Mouse (Mus musculus): ENCODE results near the gene Fhl5. TPM values are rescaled to one million over a fixed set of nuclear protein-coding genes. Genes with fewer than 3 reads are reported as not detected.

Fhl5 gene
- polyA plus RNA-seq, 1 experiment from 2014 or later = not detected

- H3K27me3 ChIP-seq = no peaks in the 10 kb centered on the region
- no peak overlapping the region for H3K27ac ChIP-seq
- H3K4me1 ChIP-seq = no peaks in the 10 kb centered on the region
- no peak overlapping the region for H3K9ac ChIP-seq
- no peaks in the 10 kb centered on the region for H3K9me3 ChIP-seq (replicated peaks)
- H3K4me3 ChIP-seq = no peak overlapping the region
- no peak overlapping the region for H3K4me2 ChIP-seq (replicated peaks)
- no peak for ATAC-seq (ENCODE audit: low FRiP score)
- no peaks in the 10 kb centered on the region for H3K36me3 ChIP-seq
These were observed 20.7 kb downstream of the Fhl5 start for GRCm38 (mm10) chr4:25221927-25222326.

DNA sequence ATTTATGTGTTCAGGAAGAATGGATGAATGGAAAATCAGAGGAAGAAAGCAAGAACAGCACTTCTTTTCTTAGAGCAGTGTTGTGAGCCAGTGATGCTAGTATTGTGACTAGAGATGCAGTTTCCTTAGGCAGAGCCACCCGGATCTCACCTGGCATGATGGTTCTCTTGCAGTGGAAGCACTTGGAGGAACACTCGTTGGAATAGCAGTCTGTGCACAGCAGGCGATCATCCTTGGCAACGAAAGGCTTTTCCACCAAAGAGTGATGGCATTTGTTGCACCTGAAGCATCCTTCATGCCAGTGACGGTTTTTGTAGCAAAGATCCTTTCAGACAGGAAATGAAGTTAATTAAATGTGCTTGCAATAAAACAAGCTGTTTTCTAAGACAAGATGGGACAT, 29.2 kb downstream of the Fhl5 start:
- H3K27ac ChIP-seq = no peak overlapping the region
- ATAC-seq (ENCODE audit: low FRiP score) = no peak
- H3K4me3 ChIP-seq = no peak overlapping the region
- H3K9ac ChIP-seq = no peak overlapping the region
- no peak overlapping the region for H3K4me2 ChIP-seq (replicated peaks)
- H3K27me3 ChIP-seq = no peaks in the 10 kb centered on the region
- H3K9me3 ChIP-seq (replicated peaks) = no peaks in the 10 kb centered on the region
- H3K36me3 ChIP-seq = no peaks in the 10 kb centered on the region
- 52% methylated on average over 5 of the region's 5 CpGs for WGBS
- no peaks in the 10 kb centered on the region for H3K4me1 ChIP-seq

DNA sequence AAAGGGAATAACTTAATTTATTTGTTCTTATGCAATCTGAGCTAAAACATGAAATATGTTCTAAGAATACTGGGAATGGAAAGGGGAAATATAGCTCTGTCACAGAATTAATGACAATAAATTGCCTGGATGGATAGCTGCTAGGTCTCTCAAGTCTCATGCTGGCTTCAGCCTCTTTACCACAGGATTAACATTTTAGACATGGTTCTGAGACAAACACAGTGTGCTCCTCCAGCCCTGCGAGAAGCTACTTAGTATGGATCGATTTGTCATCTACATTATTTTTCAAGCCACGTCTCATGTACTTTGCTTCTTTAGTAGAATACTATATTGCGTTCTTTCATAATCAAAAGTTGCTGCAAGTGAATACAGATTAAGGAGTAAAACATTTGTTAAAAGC, 36.5 kb downstream of the Fhl5 start:
- H3K9ac ChIP-seq = no peak overlapping the region
- no peak overlapping the region for H3K27ac ChIP-seq
- H3K4me2 ChIP-seq (replicated peaks) = no peak overlapping the region
- no peaks in the 10 kb centered on the region for H3K9me3 ChIP-seq (replicated peaks)
- 81% methylated on average over 4 of the region's 4 CpGs for WGBS
- H3K4me1 ChIP-seq = no peaks in the 10 kb centered on the region
- no peaks in the 10 kb centered on the region for H3K36me3 ChIP-seq
- H3K27me3 ChIP-seq = no peaks in the 10 kb centered on the region
- H3K4me3 ChIP-seq = no peak overlapping the region
- ATAC-seq (ENCODE audit: low FRiP score) = no peak

DNA sequence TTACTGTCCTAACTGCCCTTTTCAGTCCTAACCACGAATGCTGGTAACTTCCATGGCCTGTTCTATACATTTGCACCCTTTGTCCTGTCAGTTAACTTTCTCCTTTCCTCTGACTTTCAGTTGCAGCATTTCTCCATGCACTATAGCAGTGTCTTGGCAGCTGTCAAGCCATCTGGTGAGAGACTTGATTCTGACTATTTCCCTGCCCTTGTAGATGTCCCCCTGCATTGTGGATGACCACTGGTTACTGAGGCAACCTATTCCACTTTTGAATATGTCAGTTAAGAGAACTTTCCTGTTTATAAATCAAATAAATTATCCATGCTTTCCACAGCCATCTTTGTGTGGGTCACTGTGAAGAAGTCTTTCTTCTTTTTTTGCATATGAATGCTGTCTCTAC, 45.4 kb downstream of the Fhl5 start:
- 54% methylated on average over 1 of the region's 1 CpGs for WGBS
- no peak overlapping the region for H3K4me3 ChIP-seq
- H3K4me1 ChIP-seq = no peaks in the 10 kb centered on the region
- H3K9ac ChIP-seq = no peak overlapping the region
- H3K27me3 ChIP-seq = no peaks in the 10 kb centered on the region
- no peak overlapping the region for H3K4me2 ChIP-seq (replicated peaks)
- no peaks in the 10 kb centered on the region for H3K9me3 ChIP-seq (replicated peaks)
- H3K27ac ChIP-seq = no peak overlapping the region
- 0 out of 2 replicates have a peak, but pooled peaks have one; percentile 16 for ATAC-seq (ENCODE audit: low FRiP score)
- H3K36me3 ChIP-seq = no peaks in the 10 kb centered on the region

DNA sequence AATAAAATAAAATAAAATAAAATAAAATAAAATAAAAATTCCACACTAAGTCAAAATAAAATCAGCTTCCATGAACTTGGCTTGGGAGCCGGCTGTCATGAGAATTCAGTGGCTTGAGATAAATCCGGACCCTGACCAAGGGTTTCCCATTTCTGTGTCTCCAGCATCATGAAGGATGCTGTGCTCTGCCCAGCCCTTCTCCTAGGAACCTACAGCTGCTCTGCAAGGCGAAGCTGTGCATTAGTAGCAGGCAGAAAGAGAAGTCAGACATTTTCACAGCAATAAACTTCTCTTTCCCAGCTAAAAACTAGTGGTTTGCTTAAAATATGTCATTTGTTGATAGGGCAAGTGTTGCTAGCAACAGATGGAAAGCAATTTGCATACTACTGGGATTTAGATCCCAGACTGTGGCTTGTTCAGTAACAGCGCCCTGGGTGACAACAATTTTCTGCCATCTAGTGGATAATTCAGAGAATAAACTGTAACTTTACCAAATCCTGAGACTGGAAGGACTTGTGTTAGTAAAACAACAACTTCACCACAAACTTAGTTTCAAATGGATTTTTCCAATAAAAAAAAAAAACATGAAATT, 63.0 kb downstream of the Fhl5 start:
- WGBS = 69% methylated on average over 4 of the region's 4 CpGs
- no peak overlapping the region for H3K4me2 ChIP-seq (replicated peaks)
- no peaks in the 10 kb centered on the region for H3K36me3 ChIP-seq
- no peak overlapping the region for H3K4me3 ChIP-seq
- H3K27ac ChIP-seq = no peak overlapping the region
- no peak overlapping the region for H3K9ac ChIP-seq
- ATAC-seq (ENCODE audit: low FRiP score) = no peak
- H3K9me3 ChIP-seq (replicated peaks) = no peaks in the 10 kb centered on the region
- no peaks in the 10 kb centered on the region for H3K27me3 ChIP-seq
- H3K4me1 ChIP-seq = no peaks in the 10 kb centered on the region

Other genes with a start within 250 kb of the Fhl5 start
- gene Ufl1, start 38.9 kb upstream of the Fhl5 start, polyA plus RNA-seq (2016; fragmentation: Nextera tagmentation; extraction: Ambion mirVana) = 32.1 and 33.9 TPM in 2 replicates